13 mouse cellular contexts compared by ENCODE assay signal in genomic region chr4:82692009-82692326, GRCm38 (mm10). TPM values are rescaled to one million over a fixed set of nuclear protein-coding genes. Genes with fewer than 3 reads are reported as not detected.
DNase-seq lines count a peak whose midpoint lies in the region; ATAC-seq lines count a peak whose summit lies in the region.
"Had no signal": no experiment of that assay in that cellular context is flagged by ENCODE, and none has a peak within 500 bp of the region (broad histone marks: within the 10 kb centered on the region; RNA-seq: fewer than 3 reads in every experiment).

No protein-coding gene starts in this region.

- no peaks in the 10 kb centered on the region for H3K9me3 ChIP-seq in heart, embryonic 13.5 days
- H3K9me3 ChIP-seq in megakaryocyte, embryonic 14.5 days = no peaks in the 10 kb centered on the region
- H3K9me3 ChIP-seq in forebrain, embryonic 13.5 days (replicated peaks) = no peaks in the 10 kb centered on the region
- H3K9me3 ChIP-seq: liver, embryonic 13.5 days had no signal

- H3K36me3 ChIP-seq in heart, embryonic 13.5 days = no peaks in the 10 kb centered on the region
- H3K36me3 ChIP-seq in megakaryocyte, embryonic 14.5 days (replicated peaks; ENCODE audit: low read length) = no peaks in the 10 kb centered on the region
- H3K36me3 ChIP-seq in forebrain, embryonic 13.5 days (ENCODE audit: poor library complexity, severe bottlenecking) = no peaks in the 10 kb centered on the region
- H3K36me3 ChIP-seq: liver, embryonic 13.5 days had no signal

- H3K27me3 ChIP-seq in heart, embryonic 13.5 days (replicated peaks) = no peaks in the 10 kb centered on the region
- no peaks in the 10 kb centered on the region for H3K27me3 ChIP-seq in megakaryocyte, embryonic 14.5 days (replicated peaks)
- H3K27me3 ChIP-seq in forebrain, embryonic 13.5 days = no peaks in the 10 kb centered on the region
- H3K27me3 ChIP-seq: liver, embryonic 13.5 days had no signal

- WGBS in heart, embryonic 13.5 days = 30% methylated on average over 3 of the region's 3 CpGs
- 62% methylated on average over 3 of the region's 3 CpGs for WGBS in forebrain, embryonic 13.5 days

- peak overlapping the region; percentile 44 for H3K4me2 ChIP-seq in heart, embryonic 13.5 days
- H3K4me2 ChIP-seq in forebrain, embryonic 13.5 days = peak overlapping the region; percentile 14; the same call in 1 of the 2 replicates
- H3K4me2 ChIP-seq: liver, embryonic 13.5 days had no signal

- intact Hi-C loops in heart, postnatal 14 days (cut with DNase I) = no loop called here
- intact Hi-C loops in gastrocnemius, postnatal 14 days (cut with DNase I; ENCODE audit: low total_unique reads) = no loop called here

- no peak overlapping the region for H3K4me3 ChIP-seq in heart, embryonic 13.5 days
- peak overlapping the region; percentile 59 for H3K4me3 ChIP-seq in megakaryocyte, embryonic 14.5 days (replicated peaks)
- no peak overlapping the region for H3K4me3 ChIP-seq in forebrain, embryonic 13.5 days
- H3K4me3 ChIP-seq: erythroblast, embryonic 14.5 days; liver, embryonic 13.5 days had no signal

- H3K27ac ChIP-seq in heart, embryonic 13.5 days (replicated peaks) = peak overlapping the region; percentile 69
- H3K27ac ChIP-seq in forebrain, embryonic 13.5 days = peak overlapping the region; percentile 93
- H3K27ac ChIP-seq: kidney, postnatal 0 days; liver, embryonic 13.5 days had no signal

- peaks cover 52% of the 10 kb centered on the region for H3K4me1 ChIP-seq in heart, embryonic 13.5 days
- H3K4me1 ChIP-seq in megakaryocyte, embryonic 14.5 days = peaks cover 3% of the 10 kb centered on the region; the same call in 1 of the 2 replicates
- peaks cover 33% of the 10 kb centered on the region for H3K4me1 ChIP-seq in forebrain, embryonic 13.5 days
- H3K4me1 ChIP-seq: liver, embryonic 13.5 days had no signal

- ATAC-seq in heart, embryonic 13.5 days (ENCODE audit: extremely low read depth, insufficient number of reproducible peaks, low FRiP score, low TSS enrichment) = no peak
- no peak for ATAC-seq in megakaryocyte, adult 5-6 weeks (ENCODE audit: poor library complexity, severe bottlenecking)
- peak; percentile 3; the same call in 1 of the 2 replicates for ATAC-seq in forebrain, embryonic 13.5 days
- ATAC-seq in megakaryocyte-erythroid progenitor cell, adult 5-6 weeks (replicated peaks; ENCODE audit: low FRiP score, low TSS enrichment, poor library complexity, severe bottlenecking) = 0 out of 2 replicates have a peak, but pooled peaks have one; percentile 18

- DNase-seq in heart, postnatal 14 days = no peak
- DNase-seq in frontal cortex, adult 2 months (ENCODE audit: extremely low spot score in 1 of 2, low spot score in 1 of 2) = no peak
- no peak for DNase-seq in gastrocnemius, postnatal 14 days
- DNase-seq: B cell, adult 2 months; liver, embryonic 13.5 days had no signal

- peak overlapping the region; percentile 45; the same call in 1 of the 2 replicates for H3K9ac ChIP-seq in heart, embryonic 13.5 days
- H3K9ac ChIP-seq in forebrain, embryonic 13.5 days = no peak overlapping the region
- H3K9ac ChIP-seq: liver, embryonic 13.5 days had no signal

RNA-seq across cellular contexts. Expression of gene Nfib, which starts 13.6 kb away (rescaled TPM):
- polyA plus RNA-seq in heart, embryonic 13.5 days (2015; fragmentation: Nextera tagmentation; extraction: Ambion mirVana) = 53.0 and 57.9 TPM in 2 replicates
- 100 to 1,000 TPM; 136 to 138 TPM for total RNA-seq in heart, postnatal 14 days (2021)
- 0.01 TPM in 1 of 2 replicates, not detected in the other for polyA plus RNA-seq in megakaryocyte, embryonic 14.5 days (2012; ENCODE audit: insufficient read depth, low replicate concordance)
- total RNA-seq in megakaryocyte, adult 5-6 weeks (2015) = not detected in 2 replicates
- 0.04 TPM in 1 of 2 replicates, not detected in the other for total RNA-seq in megakaryocyte, adult 5-6 weeks (2017)
- polyA plus RNA-seq in forebrain, embryonic 13.5 days (2015; fragmentation: Nextera tagmentation; extraction: Ambion mirVana) = 170 and 204 TPM in 2 replicates
- not detected in 2 replicates for total RNA-seq in megakaryocyte-erythroid progenitor cell, adult 5-6 weeks (2014; fragmentation: Nextera tagmentation)
- total RNA-seq in megakaryocyte-erythroid progenitor cell, adult 5-6 weeks (2017) = not detected in 2 replicates
- 32.5 and 39.4 TPM in 2 replicates for polyA plus RNA-seq in frontal cortex, adult 2 months (2012; rRNA removed)
- 100 to 1,000 TPM in 1 of 2 experiments, 10 to 100 TPM in 1; 92.9 to 104 TPM for total RNA-seq in gastrocnemius, postnatal 14 days (2021)
- total RNA-seq: MEL had no signal
- polyA plus RNA-seq: erythroblast, embryonic 14.5 days had no signal

Comparison
In these comparisons a context has a peak if more than half of its experiments do, and no peak if none do; other contexts are left out.
1. ATAC-seq: peak in forebrain, embryonic 13.5 days (single experiment) and megakaryocyte-erythroid progenitor cell, adult 5-6 weeks (single experiment); none in heart, embryonic 13.5 days (single experiment) and megakaryocyte, adult 5-6 weeks (single experiment).
2. RNA of gene Nfib, which starts 13.6 kb away (total RNA-seq): 136 to 138 TPM in heart, postnatal 14 days and 92.9 to 104 TPM in gastrocnemius, postnatal 14 days; 0.04 TPM in megakaryocyte, adult 5-6 weeks and not detected in megakaryocyte-erythroid progenitor cell, adult 5-6 weeks; every median in the first group is over 10 times any median in the second.